Mouse (Mus musculus) adrenal gland, postnatal 14 days (tissue): ENCODE data around the gene Cacna1c. TPM values are rescaled to one million over a fixed set of nuclear protein-coding genes. Genes with fewer than 3 reads are reported as not detected.
"Not testable (repeated sequence)": the region's sequence is repeated elsewhere in the genome, so short reads cannot be mapped to it uniquely, and the experiment has no call there.

Experiments
- DNase-seq: peaks from one replicate; pipeline ENCODE4 v3.0.0; 2021; ENCODE audit warnings: mixed read lengths
- total RNA-seq: library from RNA; stranded (reverse); gene quantifications from 2 replicates; pipeline ENCODE4 v1.2.3, GENCODE M21; 2021

Cacna1c gene
- total RNA-seq, 1 experiment from 2014 or later: 58.2 TPM

- DNase-seq: no peak
Observed at GRCm38 (mm10) chr6:119213375-119213774, 17.2 kb upstream of the Cacna1c start.

GRCm38 (mm10) chr6:119206006-119206405, 9.8 kb upstream of the Cacna1c start:
- DNase-seq: not testable (repeated sequence)

- no peak for DNase-seq
Observed at GRCm38 (mm10) chr6:119204915-119205314, 8.7 kb upstream of the Cacna1c start.

GRCm38 (mm10) chr6:119204286-119204685, 8.1 kb upstream of the Cacna1c start:
- DNase-seq: no peak

DNA sequence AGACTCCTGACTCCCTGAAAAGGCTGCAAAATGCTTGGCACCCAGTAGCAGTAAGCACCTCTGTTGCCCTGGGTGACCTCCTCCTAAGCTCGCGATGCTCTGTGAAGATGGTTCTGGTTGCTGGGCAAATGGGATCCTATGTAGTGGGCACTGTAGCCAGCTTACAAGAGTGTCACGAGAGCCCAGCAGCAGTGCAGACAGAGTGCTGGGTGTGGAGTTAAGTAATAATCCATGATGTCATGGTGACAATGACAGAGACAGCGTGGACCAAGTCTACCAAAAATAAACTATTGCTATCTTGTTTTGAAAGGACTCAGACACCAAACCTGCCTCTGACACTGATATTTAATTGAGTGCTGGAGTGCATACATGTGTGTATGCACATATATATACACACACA, 5.4 kb upstream of the Cacna1c start:
- DNase-seq: no peak

- DNase-seq: no peak
Observed at GRCm38 (mm10) chr6:119200362-119200761, 4.1 kb upstream of the Cacna1c start.

- no peak for DNase-seq
Observed at GRCm38 (mm10) chr6:119199274-119199879, 3.2 kb upstream of the Cacna1c start.

DNA sequence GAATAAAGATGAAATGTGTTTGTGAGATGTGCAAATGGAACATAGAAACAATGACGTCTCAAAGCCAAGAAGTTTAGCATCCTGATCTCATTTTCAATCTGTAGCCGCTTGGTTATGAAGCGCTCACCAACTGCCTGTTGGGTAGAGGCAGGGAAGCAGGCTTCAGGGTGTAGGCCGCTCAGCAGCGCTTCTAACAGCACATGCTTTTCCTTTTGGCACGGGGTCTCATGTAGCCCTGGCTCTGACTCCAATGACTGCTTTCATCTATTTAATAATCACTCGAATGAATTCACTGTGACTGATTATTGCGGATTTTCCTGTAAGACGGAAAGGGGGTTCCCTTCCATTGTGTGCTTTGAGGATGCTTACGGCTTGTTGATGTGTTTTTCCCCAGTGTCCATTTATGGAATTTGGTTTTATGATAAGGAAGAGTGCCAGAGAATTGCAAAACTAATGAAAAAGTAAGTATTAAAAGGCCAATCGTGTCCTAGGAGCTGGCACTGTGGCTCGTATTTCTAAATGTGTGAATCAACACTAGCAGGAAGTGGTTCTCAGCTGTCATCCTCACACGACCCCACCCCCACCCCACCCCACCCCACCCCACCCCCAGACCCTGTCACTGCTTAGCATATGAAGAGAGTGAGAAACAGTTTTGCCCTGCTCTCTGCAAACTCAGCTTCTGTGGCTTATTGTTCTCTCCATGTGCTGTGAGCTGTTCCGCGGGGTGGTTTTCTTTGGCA, 2.5 kb upstream of the Cacna1c start:
- no peak for DNase-seq

DNA sequence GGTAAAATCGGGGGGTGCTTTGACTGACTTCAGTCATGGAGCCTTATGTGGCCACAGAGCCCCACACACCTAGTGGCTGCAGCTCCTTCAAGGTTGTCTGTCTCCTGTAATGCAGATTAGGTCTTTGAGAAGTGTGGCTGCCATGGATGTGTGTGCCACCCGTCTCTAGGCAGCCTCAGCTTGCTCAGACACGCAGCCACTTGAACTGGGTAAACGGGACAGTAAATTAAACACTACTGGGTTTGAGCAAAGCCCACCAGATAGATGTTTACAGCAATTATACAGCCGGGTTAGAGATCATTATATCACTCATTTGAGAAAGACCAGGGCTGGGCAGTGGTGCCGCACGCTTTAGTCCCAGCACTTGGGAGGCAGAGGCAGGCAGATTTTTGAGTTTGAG, 1.6 kb downstream of the Cacna1c start:
- DNase-seq: no peak

GRCm38 (mm10) chr6:119194161-119194560, 2.1 kb downstream of the Cacna1c start:
- DNase-seq: no peak

DNA sequence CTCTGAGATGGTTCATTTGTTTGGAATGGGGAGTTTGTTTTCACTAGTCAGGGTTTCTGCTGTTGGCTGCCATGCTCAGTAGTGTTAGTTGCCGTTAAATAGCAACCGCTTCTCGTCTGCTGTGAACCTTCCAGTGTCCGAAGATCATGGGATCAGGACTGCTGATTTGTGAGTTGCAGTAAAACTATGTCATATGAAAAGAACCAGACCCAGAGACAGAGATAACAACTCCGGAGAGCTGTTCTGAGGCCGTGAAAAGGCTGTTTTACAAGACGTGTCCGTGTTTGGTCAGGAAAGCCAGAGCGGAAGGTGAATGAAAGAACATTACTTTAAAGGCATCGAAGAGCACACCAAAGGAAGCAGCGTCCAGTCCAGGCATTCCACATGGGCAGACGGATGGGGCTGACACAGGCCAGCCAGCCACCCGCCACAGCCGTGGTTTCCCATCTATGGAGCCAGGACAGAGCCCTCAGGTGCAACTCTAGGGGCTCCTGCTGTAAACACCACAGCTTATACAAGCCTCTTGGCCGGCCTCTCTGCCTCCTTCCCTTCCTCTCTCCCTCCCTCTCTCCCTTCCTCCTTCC, 2.6 kb downstream of the Cacna1c start:
- DNase-seq: no peak

DNA sequence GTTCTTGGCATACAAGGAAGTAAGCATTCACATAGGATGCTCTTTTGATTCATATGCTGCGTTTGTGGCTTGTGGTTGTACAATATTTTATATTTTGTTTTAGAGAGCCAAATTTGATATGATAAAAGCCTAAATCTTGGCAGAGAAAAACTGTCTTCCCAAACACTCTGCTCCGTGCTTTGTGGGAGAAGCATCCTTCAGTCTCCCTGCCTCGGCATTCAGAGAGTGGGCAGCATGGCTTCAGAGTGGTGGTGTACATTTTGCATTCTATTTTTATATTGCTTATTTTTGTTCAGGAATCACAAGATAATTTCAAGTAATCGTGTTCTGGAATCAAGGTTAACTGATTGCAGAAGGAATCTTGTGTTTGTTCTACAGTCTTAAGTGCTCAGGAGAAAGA, 4.7 kb downstream of the Cacna1c start:
- no peak for DNase-seq

GRCm38 (mm10) chr6:119187631-119188030, 8.6 kb downstream of the Cacna1c start:
- no peak for DNase-seq

DNA sequence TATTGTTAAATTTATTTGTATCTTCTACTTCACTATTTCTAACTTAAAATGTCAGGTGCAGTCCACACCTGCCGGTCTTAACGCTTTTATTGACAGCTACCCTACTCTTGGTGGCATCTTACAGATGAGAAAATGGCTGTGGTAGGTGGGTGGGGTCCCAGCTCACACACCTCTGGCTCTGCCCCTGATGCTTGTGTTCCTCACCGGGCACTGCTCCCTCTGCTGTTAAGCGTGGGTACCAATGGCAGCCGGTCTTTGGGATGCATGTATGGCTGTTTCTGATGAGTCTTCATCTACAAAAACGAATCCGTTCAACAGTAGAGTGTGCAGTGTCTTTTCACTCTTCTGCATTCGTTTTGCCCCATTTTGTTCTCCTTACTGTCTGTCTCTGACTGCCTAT, 9.6 kb downstream of the Cacna1c start:
- peak; percentile 27 for DNase-seq

DNA sequence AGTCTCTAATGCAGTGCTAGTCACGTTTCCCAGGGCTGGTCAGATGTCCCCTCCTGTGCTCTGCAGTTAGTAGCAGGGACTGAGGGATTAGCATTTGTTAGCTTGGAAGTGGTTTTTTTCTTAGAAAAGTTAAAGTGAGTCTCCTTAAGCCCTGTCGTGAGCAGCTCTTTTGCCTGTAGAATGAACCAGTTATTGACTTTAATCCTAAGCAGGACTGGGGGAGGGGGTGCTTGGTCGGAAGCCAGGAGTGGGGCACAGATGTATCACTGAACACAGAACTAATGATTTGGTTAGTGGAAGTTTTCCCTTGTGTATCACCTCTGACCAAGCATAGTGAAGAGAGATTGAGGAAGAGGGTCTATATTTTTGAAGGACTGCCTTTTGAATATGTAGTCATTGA, 12.4 kb downstream of the Cacna1c start:
- no peak for DNase-seq

DNA sequence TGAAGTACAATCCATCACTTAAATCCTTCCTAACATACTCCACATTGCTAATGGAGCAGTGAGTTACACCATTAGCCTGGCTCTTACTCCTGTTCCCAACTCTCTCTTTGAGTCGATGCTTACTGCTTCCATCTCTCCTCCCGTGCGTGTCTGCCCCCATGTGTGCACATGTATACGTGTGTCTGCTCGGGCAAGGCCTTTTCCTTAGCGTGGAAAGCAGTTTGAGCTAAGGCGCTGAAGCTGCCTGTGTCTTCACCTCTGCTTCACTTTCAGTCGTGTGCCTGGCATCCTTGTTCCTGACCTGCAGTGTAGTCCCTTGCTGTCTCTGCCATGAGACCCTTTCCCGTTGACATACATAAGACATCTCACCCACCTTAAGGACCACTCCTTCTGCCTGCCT, 14.0 kb downstream of the Cacna1c start:
- no peak for DNase-seq

GRCm38 (mm10) chr6:119180188-119180587, 16.0 kb downstream of the Cacna1c start:
- DNase-seq: peak; percentile 30

DNA sequence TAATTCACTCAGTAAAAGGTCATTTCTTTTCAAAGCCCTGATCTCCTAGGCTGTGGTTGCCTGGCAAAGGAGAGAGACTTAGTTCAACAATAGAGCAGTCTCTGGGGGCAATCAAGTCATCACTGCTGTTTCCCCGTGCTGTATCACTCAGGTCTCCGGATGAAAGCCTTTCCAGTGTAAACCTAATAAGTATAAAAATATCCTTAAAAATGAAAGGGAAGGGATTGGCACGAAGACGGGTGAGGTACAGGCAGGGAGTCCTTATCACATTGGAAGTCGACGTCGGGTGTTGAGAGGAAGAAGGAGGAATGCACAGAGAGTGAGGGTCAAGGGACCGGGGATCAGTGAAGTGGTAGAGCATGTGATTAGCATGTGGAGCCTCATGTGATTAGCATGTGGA, 19.1 kb downstream of the Cacna1c start:
- peak; percentile 27 for DNase-seq

- no peak for DNase-seq
Observed at GRCm38 (mm10) chr6:119176103-119176502, 20.1 kb downstream of the Cacna1c start.

DNA sequence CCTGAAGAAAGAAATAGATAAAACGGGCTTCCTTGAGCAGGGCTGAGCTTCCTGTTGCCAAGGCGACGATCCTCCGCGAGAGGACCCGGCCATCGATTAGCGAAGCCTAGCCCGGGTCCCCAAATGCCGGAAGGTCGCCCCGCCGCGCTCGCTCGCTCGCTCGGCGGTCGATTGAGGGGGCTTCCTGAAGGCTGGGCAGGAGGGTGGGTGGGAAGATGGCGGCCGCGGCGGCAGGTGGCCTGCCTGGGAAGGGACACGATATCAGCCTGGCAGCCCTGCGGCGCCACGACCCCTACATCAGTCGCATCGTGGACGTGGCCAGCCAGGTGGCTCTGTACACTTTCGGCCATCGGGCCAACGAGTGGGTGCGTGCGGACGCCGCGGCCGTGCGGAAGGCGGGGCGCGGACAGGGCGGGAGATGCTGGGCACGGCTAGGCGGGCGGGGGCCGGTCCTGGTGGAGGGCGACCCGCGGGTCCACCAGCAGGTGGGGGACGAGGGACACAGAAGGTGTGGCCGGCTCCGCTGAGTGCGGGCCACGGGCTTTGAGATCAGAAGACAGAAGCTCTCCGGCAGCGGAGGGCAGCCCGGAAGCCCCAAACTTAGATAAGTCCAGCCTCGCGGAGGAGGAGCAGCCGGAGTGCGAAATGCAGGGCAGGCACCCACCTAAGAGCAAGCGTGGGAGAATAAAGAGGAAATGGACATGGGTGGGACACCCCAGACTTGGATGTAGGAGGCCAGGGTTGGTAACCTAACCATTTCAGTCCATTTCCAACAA, 21.0 kb downstream of the Cacna1c start, which contains the start of gene Dcp1b:
TSS of gene Dcp1b (plus strand) at position 176 of the 776 bp plus-strand sequence.
- peak; percentile 96 for DNase-seq

- DNase-seq: no peak
Observed at GRCm38 (mm10) chr6:119174307-119175074, 21.7 kb downstream of the Cacna1c start.

- DNase-seq: no peak
Observed at GRCm38 (mm10) chr6:119165677-119166076, 30.5 kb downstream of the Cacna1c start.
